ENCODE assay signal across 8 mouse cellular contexts in the genomic region with DNA sequence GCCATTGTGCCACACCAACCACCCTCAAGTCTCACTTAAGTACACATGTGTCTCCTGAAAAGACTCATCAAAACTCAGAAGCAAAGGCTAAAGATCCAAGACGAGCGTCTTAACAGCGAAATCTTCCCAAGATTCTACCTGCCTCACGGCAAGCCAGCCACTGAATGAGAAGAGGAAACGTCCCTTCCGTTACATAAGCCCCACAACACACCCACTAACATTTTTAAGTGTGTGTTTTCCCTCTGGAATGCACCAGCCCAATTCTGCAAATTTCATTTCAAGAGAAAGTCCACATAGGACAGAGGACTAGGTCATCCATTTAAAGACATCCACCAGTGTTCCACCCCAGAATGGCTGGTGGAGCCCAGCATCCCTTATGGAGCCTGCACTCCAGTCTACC. TPM values are rescaled to one million over a fixed set of nuclear protein-coding genes. Genes with fewer than 3 reads are reported as not detected.
DNase-seq lines count a peak whose midpoint lies in the region; ATAC-seq and TF ChIP-seq lines count a peak whose summit lies in the region.

No protein-coding gene starts in this region.

- H3K36me3 ChIP-seq in kidney, adult 2 months (ENCODE audit: control insufficient read depth, insufficient read depth, low read length), result no peaks in the 10 kb centered on the region
- H3K36me3 ChIP-seq in ES-Bruce4 (ENCODE audit: control insufficient read depth, insufficient read depth, low read length, poor library complexity, severe bottlenecking), result no peaks in the 10 kb centered on the region
- H3K36me3 ChIP-seq in forebrain, embryonic 12.5 days (replicated peaks), result no peaks in the 10 kb centered on the region
- no peaks in the 10 kb centered on the region for H3K36me3 ChIP-seq in liver, embryonic 15.5 days (replicated peaks)

- H3K4me3 ChIP-seq in kidney, adult 2 months (ENCODE audit: insufficient read depth, low read depth, low read length), result peak overlapping the region; percentile 79
- peak overlapping the region; percentile 69 for H3K4me3 ChIP-seq in ES-Bruce4 (ENCODE audit: low read depth, low read length)
- peak overlapping the region; percentile 81 for H3K4me3 ChIP-seq in forebrain, embryonic 12.5 days (replicated peaks)
- H3K4me3 ChIP-seq in liver, embryonic 15.5 days (replicated peaks), result peak overlapping the region; percentile 71

- H3K9ac ChIP-seq in ES-Bruce4 (ENCODE audit: low read depth, poor library complexity, severe bottlenecking), result peak overlapping the region; percentile 47
- H3K9ac ChIP-seq in forebrain, embryonic 12.5 days, result peak overlapping the region; percentile 87
- no peak overlapping the region for H3K9ac ChIP-seq in liver, embryonic 15.5 days

- no peaks in the 10 kb centered on the region; the same call in 1 of the 2 replicates for H3K4me1 ChIP-seq in kidney, adult 2 months (ENCODE audit: control insufficient read depth, insufficient read depth, low read length)
- no peaks in the 10 kb centered on the region for H3K4me1 ChIP-seq in ES-Bruce4 (ENCODE audit: control insufficient read depth, insufficient read depth, low read length)
- H3K4me1 ChIP-seq in forebrain, embryonic 12.5 days, result peaks cover 16% of the 10 kb centered on the region
- peaks cover 25% of the 10 kb centered on the region for H3K4me1 ChIP-seq in liver, embryonic 15.5 days (replicated peaks)

- ATAC-seq in forebrain, embryonic 12.5 days (ENCODE audit: low FRiP score), result no peak
- ATAC-seq in liver, embryonic 15.5 days (ENCODE audit: insufficient read depth), result no peak

- no peaks in the 10 kb centered on the region for H3K27me3 ChIP-seq in kidney, adult 2 months (replicated peaks; ENCODE audit: control insufficient read depth, insufficient read depth, low read length)
- H3K27me3 ChIP-seq in ES-Bruce4 (ENCODE audit: control insufficient read depth, insufficient read depth, low read length, poor library complexity, severe bottlenecking), result no peaks in the 10 kb centered on the region
- H3K27me3 ChIP-seq in forebrain, embryonic 12.5 days, result no peaks in the 10 kb centered on the region
- 0 out of 2 replicates have a peak, but pooled peaks cover 3% of the 10 kb centered on the region for H3K27me3 ChIP-seq in liver, embryonic 15.5 days

- DNase-seq in kidney, adult 2 months, result no peak
- DNase-seq in kidney, adult 9 months, result no peak
- DNase-seq in natural killer cell, adult 2 months (ENCODE audit: low spot score in 2 of 2), result no peak
- DNase-seq in thymus, postnatal 36 days, result no peak
- DNase-seq in adrenal gland, adult (ENCODE audit: inconsistent age in 2 of 2, low spot score in 1 of 2), result no peak

- H3K9me3 ChIP-seq in ES-Bruce4 (replicated peaks; ENCODE audit: control insufficient read depth, insufficient read depth, low read length, poor library complexity, severe bottlenecking), result no peaks in the 10 kb centered on the region
- H3K9me3 ChIP-seq in forebrain, embryonic 12.5 days, result no peaks in the 10 kb centered on the region
- no peaks in the 10 kb centered on the region for H3K9me3 ChIP-seq in liver, embryonic 15.5 days (replicated peaks)

- WGBS in kidney, adult 2 months, result 66% methylated on average over 6 of the region's 6 CpGs
- WGBS in forebrain, embryonic 12.5 days, result 84% methylated on average over 6 of the region's 6 CpGs
- WGBS in liver, embryonic 15.5 days (ENCODE audit: insufficient replicate concordance), result 63% methylated on average over 6 of the region's 6 CpGs

- TF ChIP-seq EP300 in ES-Bruce4 (IDR thresholded peaks at IDR 0.05; ENCODE audit: insufficient read depth, low read depth, low read length), result no peak

- no peak for TF ChIP-seq POLR2A in kidney, adult 2 months (IDR thresholded peaks at IDR 0.05; ENCODE audit: low read depth, low read length)
- no peak for TF ChIP-seq POLR2A in ES-Bruce4 (IDR thresholded peaks at IDR 0.05; ENCODE audit: insufficient read depth, low read length)

- H3K27ac ChIP-seq in kidney, adult 2 months (ENCODE audit: insufficient read depth, low read depth, low read length), result no peak overlapping the region
- no peak overlapping the region for H3K27ac ChIP-seq in ES-Bruce4 (ENCODE audit: insufficient read depth, low read length)
- no peak overlapping the region; the same call in 1 of the 2 replicates for H3K27ac ChIP-seq in forebrain, embryonic 12.5 days
- no peak overlapping the region for H3K27ac ChIP-seq in liver, embryonic 15.5 days (replicated peaks)

- no peak for TF ChIP-seq CTCF in kidney, adult 2 months (conservative IDR thresholded peaks at IDR 0.05; ENCODE audit: insufficient read depth, insufficient read length, low read depth, low read length)
- no peak for TF ChIP-seq CTCF in ES-Bruce4 (IDR thresholded peaks at IDR 0.05; ENCODE audit: low read depth, low read length)

- H3K4me2 ChIP-seq in forebrain, embryonic 12.5 days, result peak overlapping the region; percentile 90
- peak overlapping the region; percentile 90 for H3K4me2 ChIP-seq in liver, embryonic 15.5 days

RNA-seq across cellular contexts. Expression of gene Rps6kc1, which starts 0.7 kb away (rescaled TPM):
- 5.8 and 8.3 TPM in 2 replicates for polyA plus RNA-seq in kidney, adult 2 months (2012; rRNA removed)
- 21.3 and 21.6 TPM in 2 replicates for polyA plus RNA-seq in ES-Bruce4 (2011; ENCODE audit: insufficient read depth, insufficient read length, low read depth, missing spikeins)
- polyA plus RNA-seq in forebrain, embryonic 12.5 days (2016; fragmentation: Nextera tagmentation; extraction: Ambion mirVana), result 22.5 and 25.5 TPM in 2 replicates
- polyA plus RNA-seq in liver, embryonic 15.5 days (2015; fragmentation: Nextera tagmentation; extraction: Ambion mirVana), result 3.4 and 3.5 TPM in 2 replicates

RNA-seq across cellular contexts. Expression of gene Angel2, which starts 14.1 kb away (rescaled TPM):
- 26.6 and 29.6 TPM in 2 replicates for polyA plus RNA-seq in kidney, adult 2 months (2012; rRNA removed)
- 19.7 and 20.8 TPM in 2 replicates for polyA plus RNA-seq in ES-Bruce4 (2011; ENCODE audit: insufficient read depth, insufficient read length, low read depth, missing spikeins)
- polyA plus RNA-seq in forebrain, embryonic 12.5 days (2016; fragmentation: Nextera tagmentation; extraction: Ambion mirVana), result 63.7 and 65.3 TPM in 2 replicates
- 11.3 and 13.4 TPM in 2 replicates for polyA plus RNA-seq in liver, embryonic 15.5 days (2015; fragmentation: Nextera tagmentation; extraction: Ambion mirVana)
